Mouse (Mus musculus) lung, postnatal 36 days (tissue): Measurements from ENCODE around the gene Trappc10.
"Not testable (repeated sequence)": the region's sequence is repeated elsewhere in the genome, so short reads cannot be mapped to it uniquely, and the experiment has no call there.

ENCODE experiments used
- DNase-seq: peaks from one replicate; pipeline ENCODE4 v3.0.0; 2022; ENCODE audit warnings: mixed read lengths

Trappc10 gene

GRCm38 (mm10) chr10:78186076-78186475 is 58.4 kb downstream of the Trappc10 start:
- DNase-seq = not testable (repeated sequence)

- no peak for DNase-seq
Observed at GRCm38 (mm10) chr10:78185381-78185725, 59.1 kb downstream of the Trappc10 start.

- DNase-seq = peak; percentile 97
Observed at GRCm38 (mm10) chr10:78184531-78185380, 59.7 kb downstream of the Trappc10 start, which contains the start of gene Pwp2. TSS of gene Pwp2 (minus strand) at chr10:78185149.

GRCm38 (mm10) chr10:78183577-78183976 is 60.9 kb downstream of the Trappc10 start:
- no peak for DNase-seq

GRCm38 (mm10) chr10:78182321-78182720 is 62.1 kb downstream of the Trappc10 start:
- no peak for DNase-seq

- no peak for DNase-seq
Observed at GRCm38 (mm10) chr10:78174474-78174873, 70.0 kb downstream of the Trappc10 start.

- no peak for DNase-seq
Observed at GRCm38 (mm10) chr10:78171581-78171980, 72.9 kb downstream of the Trappc10 start.

- no peak for DNase-seq
Observed at GRCm38 (mm10) chr10:78171057-78171456, 73.4 kb downstream of the Trappc10 start.

- DNase-seq = no peak
Observed at GRCm38 (mm10) chr10:78170445-78170844, 74.0 kb downstream of the Trappc10 start.

- peak; percentile 100 for DNase-seq
Observed at GRCm38 (mm10) chr10:78169281-78170042, 75.0 kb downstream of the Trappc10 start, which contains the start of gene D10Jhu81e. TSS of gene D10Jhu81e (minus strand) at chr10:78169782.

- DNase-seq = no peak
Observed at GRCm38 (mm10) chr10:78168792-78169191, 75.6 kb downstream of the Trappc10 start.

GRCm38 (mm10) chr10:78167775-78168174 is 76.7 kb downstream of the Trappc10 start:
- no peak for DNase-seq

GRCm38 (mm10) chr10:78167333-78167732 is 77.1 kb downstream of the Trappc10 start:
- no peak for DNase-seq

GRCm38 (mm10) chr10:78165256-78166005 is 79.0 kb downstream of the Trappc10 start:
- no peak for DNase-seq

- no peak for DNase-seq
Observed at GRCm38 (mm10) chr10:78164786-78165185, 79.7 kb downstream of the Trappc10 start.

GRCm38 (mm10) chr10:78163923-78164322 is 80.5 kb downstream of the Trappc10 start:
- peak; percentile 83 for DNase-seq

- DNase-seq = no peak
Observed at GRCm38 (mm10) chr10:78163241-78163640, 81.2 kb downstream of the Trappc10 start.

GRCm38 (mm10) chr10:78162646-78163045 is 81.8 kb downstream of the Trappc10 start:
- no peak for DNase-seq

GRCm38 (mm10) chr10:78161096-78161495 is 83.3 kb downstream of the Trappc10 start:
- peak; percentile 42 for DNase-seq

- DNase-seq = peak; percentile 56
Observed at GRCm38 (mm10) chr10:78160369-78161095, 83.9 kb downstream of the Trappc10 start.

GRCm38 (mm10) chr10:78159906-78160305 is 84.5 kb downstream of the Trappc10 start:
- DNase-seq = peak; percentile 95

GRCm38 (mm10) chr10:78159252-78159878 is 85.1 kb downstream of the Trappc10 start:
- peak; percentile 92 for DNase-seq
